Mouse (Mus musculus) CH12.LX (cell line): ENCODE measurements around the gene 4930523C07Rik.

ENCODE experiments used
- GABPA ChIP-seq: IDR thresholded peaks from 2 replicates; pipeline ENCODE4 v1.6.1; 2012; ENCODE audit warnings: low read depth, low read length, improper control_type of control experiment, inconsistent platforms; ENCODE audit not compliant: insufficient replicate concordance
- HCFC1 ChIP-seq: IDR thresholded peaks from 2 replicates; pipeline ENCODE4 v1.6.1; 2012; ENCODE audit warnings: low read depth, mild to moderate bottlenecking, inconsistent platforms, low read length, improper control_type of control experiment
- POLR2A ChIP-seq: IDR thresholded peaks from 2 replicates; pipeline ENCODE4 v1.6.1; 2011; ENCODE audit warnings: low read depth, mild to moderate bottlenecking, improper control_type of control experiment, low read length
- RAD21 ChIP-seq: IDR thresholded peaks from 2 replicates; pipeline ENCODE4 v1.6.1; 2011; ENCODE audit warnings: low read depth, mild to moderate bottlenecking, low read length, improper control_type of control experiment, moderate library complexity
- USF2 ChIP-seq: conservative IDR thresholded peaks from 2 replicates; pipeline ENCODE4 v1.6.1; 2011; ENCODE audit warnings: low read depth, low read length, improper control_type of control experiment

GRCm38 (mm10) chr1:160050898-160051297 is 6.7 kb downstream of the 4930523C07Rik start:
- TF ChIP-seq RAD21 (no peak), GABPA (no peak), HCFC1 (no peak), USF2 (no peak), POLR2A (no peak)
